Mouse (Mus musculus) liver, postnatal 0 days (tissue): Measurements from ENCODE around the gene Ptges.

Experiments used
- CTCF ChIP-seq: sonication (generic); IDR thresholded peaks from 2 replicates; pipeline ENCODE4 v1.5.1; 2016; ENCODE audit warnings: antibody characterized with exemption, low read depth
- EP300 ChIP-seq: IDR thresholded peaks from 2 replicates; pipeline ENCODE4 v1.6.1; 2016; ENCODE audit warnings: antibody characterized with exemption, low read depth, mild to moderate bottlenecking

- TF ChIP-seq CTCF (no peak), EP300 (no peak)
These were observed 82.9 kb downstream of the Ptges start for GRCm38 (mm10) chr2:30846723-30847122.
